Mouse (Mus musculus): ENCODE data around the gene Cpm. TPM values are rescaled to one million over a fixed set of nuclear protein-coding genes. Genes with fewer than 3 reads are reported as not detected.
"Not testable (repeated sequence)": the region's sequence is repeated elsewhere in the genome, so short reads cannot be mapped to it uniquely, and the experiment has no call there.

Cpm gene
- total RNA-seq, 2 experiments from 2014 or later = 2.2 to 2.9 TPM

GRCm38 (mm10) chr10:117598266-117598950 lies 30.9 kb upstream of the Cpm start:
- TF ChIP-seq CTCF (IDR thresholded peaks at IDR 0.05) = no peak
- no peak for DNase-seq
- H3K27ac ChIP-seq = no peak overlapping the region
- intact Hi-C loops (cut with DNase I) = no loop called here
- H3K4me3 ChIP-seq = no peak overlapping the region

GRCm38 (mm10) chr10:117598951-117599572 lies 30.2 kb upstream of the Cpm start:
- DNase-seq; intact Hi-C loops (cut with DNase I); H3K27ac ChIP-seq; H3K4me3 ChIP-seq: not testable (repeated sequence)

GRCm38 (mm10) chr10:117601146-117602035 lies 27.9 kb upstream of the Cpm start:
- no peak overlapping the region for H3K27ac ChIP-seq
- DNase-seq = no peak
- intact Hi-C loops (cut with DNase I) = no loop called here

GRCm38 (mm10) chr10:117602325-117603129 lies 26.8 kb upstream of the Cpm start:
- TF ChIP-seq CTCF (IDR thresholded peaks at IDR 0.05) = no peak
- no peak overlapping the region for H3K4me3 ChIP-seq
- DNase-seq = no peak
- no peak overlapping the region for H3K27ac ChIP-seq
- intact Hi-C loops (cut with DNase I) = no loop called here

More at GRCm38 (mm10) chr10:117601146-117602035, 27.9 kb upstream of the Cpm start:
- H3K4me3 ChIP-seq = no peak overlapping the region
- TF ChIP-seq CTCF (IDR thresholded peaks at IDR 0.05) = no peak

GRCm38 (mm10) chr10:117603130-117603833 lies 26.0 kb upstream of the Cpm start:
- no peak for DNase-seq
- intact Hi-C loops (cut with DNase I) = no loop called here
- no peak overlapping the region for H3K4me3 ChIP-seq
- no peak for TF ChIP-seq CTCF (IDR thresholded peaks at IDR 0.05)
- no peak overlapping the region for H3K27ac ChIP-seq

GRCm38 (mm10) chr10:117603834-117604623 lies 25.3 kb upstream of the Cpm start:
- Histone ChIP-seq H3K27ac (no peak overlapping the region), H3K4me3 (no peak overlapping the region)
- intact Hi-C loops (cut with DNase I) = no loop called here
- TF ChIP-seq CTCF (IDR thresholded peaks at IDR 0.05) = no peak
- no peak for DNase-seq

GRCm38 (mm10) chr10:117604624-117605282 lies 24.5 kb upstream of the Cpm start:
- Histone ChIP-seq H3K4me3 (no peak overlapping the region), H3K27ac (no peak overlapping the region)
- intact Hi-C loops (cut with DNase I) = no loop called here
- no peak for TF ChIP-seq CTCF (IDR thresholded peaks at IDR 0.05)
- no peak for DNase-seq

GRCm38 (mm10) chr10:117605283-117606243 lies 23.7 kb upstream of the Cpm start:
- Histone ChIP-seq H3K4me3 (no peak overlapping the region), H3K27ac (no peak overlapping the region)
- no peak for TF ChIP-seq CTCF (IDR thresholded peaks at IDR 0.05)
- intact Hi-C loops (cut with DNase I) = no loop called here
- no peak for DNase-seq

- DNase-seq = no peak
- no peak for TF ChIP-seq CTCF (IDR thresholded peaks at IDR 0.05)
- intact Hi-C loops (cut with DNase I) = no loop called here
- H3K27ac ChIP-seq = no peak overlapping the region
- no peak overlapping the region for H3K4me3 ChIP-seq
Observed at GRCm38 (mm10) chr10:117606423-117606822, 22.9 kb upstream of the Cpm start.

Data from gastrocnemius, adult 2 months (tissue).